Mouse (Mus musculus) limb, embryonic 11.5 days (tissue): ENCODE measurements around the gene Tufm. TPM values are rescaled to one million over a fixed set of nuclear protein-coding genes. Genes with fewer than 3 reads are reported as not detected.

Experiments used
- ATAC-seq: fragments of 200-750 bp; cut with Nextera tagmentation; 2 replicates; pipeline ENCODE4 v1.8.0; 2017; ENCODE audit warnings: low read depth; ENCODE audit not compliant: insufficient number of reproducible peaks, low FRiP score, low TSS enrichment
- DNase-seq: peaks from one replicate; pipeline ENCODE4 v3.0.0-alpha.2; 2015; ENCODE audit warnings: low spot score
- H3K27ac ChIP-seq: fragments of 300-500 bp; sonication (generic); replicated peaks from 2 replicates; pipeline ENCODE4 v1.5.1; 2014; ENCODE audit warnings: low read depth, mild to moderate bottlenecking, low read length
- H3K27me3 ChIP-seq: fragments of 300-500 bp; sonication (generic); 2 replicates; pipeline ENCODE4 v1.6.1; 2014; ENCODE audit warnings: mild to moderate bottlenecking, low read length, mixed read lengths; ENCODE audit not compliant: control insufficient read depth, insufficient read depth
- H3K36me3 ChIP-seq: fragments of 300-500 bp; sonication (generic); 2 replicates; pipeline ENCODE4 v1.6.1; 2014; ENCODE audit warnings: mild to moderate bottlenecking, low read length, moderate library complexity, mixed read lengths; ENCODE audit not compliant: control insufficient read depth, insufficient read depth
- H3K4me1 ChIP-seq: fragments of 300-500 bp; sonication (generic); 2 replicates; pipeline ENCODE4 v1.6.1; 2014; ENCODE audit warnings: low read length, mixed read lengths; ENCODE audit not compliant: control insufficient read depth, insufficient read depth
- H3K4me2 ChIP-seq: fragments of 300-500 bp; sonication (generic); 2 replicates; pipeline ENCODE4 v1.6.1; 2014; ENCODE audit warnings: low read depth, mild to moderate bottlenecking, moderate library complexity; ENCODE audit not compliant: severe bottlenecking
- H3K4me3 ChIP-seq: fragments of 300-500 bp; sonication (generic); 2 replicates; pipeline ENCODE4 v1.5.1; 2014; ENCODE audit warnings: low read depth, low read length
- H3K9ac ChIP-seq: fragments of 300-500 bp; sonication (generic); 2 replicates; pipeline ENCODE4 v1.6.1; 2014; ENCODE audit warnings: mild to moderate bottlenecking, low read length
- H3K9me3 ChIP-seq: fragments of 300-500 bp; sonication (generic); 2 replicates; pipeline ENCODE4 v1.6.1; 2016; ENCODE audit warnings: low read length; ENCODE audit not compliant: control insufficient read depth
- WGBS: fragments of 180-500 bp; shearing (Covaris S2); extraction: QIAGEN DNeasy Blood & Tissue Kit; methylation state at CpG from one replicate; pipeline ENCODE4 v1.1.7; 2014; 5-methylcytosine and 5-hydroxymethylcytosine counted together
- polyA plus RNA-seq: library from polyadenylated mRNA; unstranded; fragments of >200 nt; fragmentation: Nextera tagmentation; extraction: Ambion mirVana; gene quantifications from 2 replicates; pipeline ENCODE4 v1.2.1, GENCODE M21; 2014

The Tufm gene
- polyA plus RNA-seq, 1 experiment from 2014 or later, result 165 TPM

DNA sequence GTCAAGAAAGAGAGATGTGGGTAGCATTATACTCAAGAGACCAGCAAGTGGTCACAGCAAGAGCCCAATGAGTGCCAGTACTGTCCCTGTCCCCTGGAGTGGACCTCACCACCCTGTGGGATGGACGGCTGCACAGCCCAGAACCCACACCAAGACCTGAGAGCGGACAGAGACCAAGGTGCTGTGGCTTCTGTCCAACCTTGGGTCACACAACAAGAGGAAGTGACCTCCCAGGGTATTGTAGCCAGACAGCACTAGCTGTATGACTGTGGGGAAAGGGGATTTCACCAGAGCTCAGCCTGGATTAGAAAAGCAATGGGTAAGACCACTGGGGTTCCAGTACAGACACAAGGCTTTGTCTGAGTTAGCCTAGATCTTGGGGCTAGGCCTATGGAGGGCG lies 34.9 kb upstream of the Tufm start:
- no peaks in the 10 kb centered on the region for H3K9me3 ChIP-seq
- WGBS, result 85% methylated on average over 3 of the region's 3 CpGs
- no peak for ATAC-seq
- no peak overlapping the region for H3K27ac ChIP-seq
- H3K27me3 ChIP-seq, result no peaks in the 10 kb centered on the region
- H3K4me2 ChIP-seq, result no peak overlapping the region
- H3K4me1 ChIP-seq, result no peaks in the 10 kb centered on the region
- DNase-seq, result no peak
- no peak overlapping the region for H3K4me3 ChIP-seq
- no peaks in the 10 kb centered on the region for H3K36me3 ChIP-seq
- no peak overlapping the region for H3K9ac ChIP-seq

DNA sequence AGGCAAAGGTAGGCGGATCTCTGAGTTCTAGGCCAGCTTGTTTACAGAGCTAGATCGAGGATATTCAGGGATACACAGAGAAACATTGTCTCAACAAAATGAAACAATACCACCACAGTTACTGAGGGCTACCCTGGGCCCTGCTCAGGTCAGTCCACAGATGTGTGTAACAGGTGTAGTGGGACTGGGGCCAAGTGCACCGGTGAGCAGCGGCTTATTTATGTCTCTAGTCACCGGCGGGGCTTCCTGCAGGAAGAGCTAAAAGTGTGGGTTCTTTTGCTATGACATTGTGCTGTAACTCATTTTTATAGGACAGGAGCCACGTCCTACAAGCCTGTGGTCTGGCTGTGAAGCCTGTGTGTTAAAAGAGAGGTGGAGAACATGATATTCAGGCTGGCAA lies 33.3 kb upstream of the Tufm start:
- no peak for ATAC-seq
- WGBS, result 52% methylated on average over 7 of the region's 7 CpGs
- H3K36me3 ChIP-seq, result no peaks in the 10 kb centered on the region

DNA sequence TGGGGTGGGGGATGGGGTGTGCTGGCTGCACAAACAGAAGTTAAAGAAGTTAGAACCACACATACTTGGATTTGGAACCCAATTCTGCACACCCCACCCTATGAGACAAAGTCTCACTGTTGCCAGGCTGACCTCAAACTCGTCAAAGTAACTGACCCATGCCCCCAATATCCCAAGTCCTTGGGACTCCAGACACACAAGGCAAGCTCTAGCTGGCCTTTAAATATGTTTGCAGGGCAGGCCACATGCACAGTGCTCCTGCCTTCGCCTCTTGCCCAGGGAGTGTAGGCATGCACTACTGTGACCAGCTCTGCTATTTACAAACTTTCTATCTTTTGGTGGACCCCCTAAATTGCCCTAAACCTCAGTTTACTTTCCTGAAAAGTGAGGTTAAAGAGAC lies 31.9 kb upstream of the Tufm start:
- Histone ChIP-seq H3K4me1 (no peaks in the 10 kb centered on the region), H3K27ac (no peak overlapping the region), H3K36me3 (no peaks in the 10 kb centered on the region), H3K4me2 (no peak overlapping the region), H3K9ac (no peak overlapping the region), H3K9me3 (no peaks in the 10 kb centered on the region), H3K4me3 (no peak overlapping the region), H3K27me3 (no peaks in the 10 kb centered on the region)
- 82% methylated on average over 2 of the region's 2 CpGs for WGBS
- DNase-seq (no peak), ATAC-seq (no peak)

More for the DNA sequence above, 33.3 kb upstream of the Tufm start:
- no peak overlapping the region for H3K4me2 ChIP-seq
- no peak overlapping the region for H3K4me3 ChIP-seq
- H3K27me3 ChIP-seq, result no peaks in the 10 kb centered on the region
- H3K9ac ChIP-seq, result no peak overlapping the region
- no peak overlapping the region for H3K27ac ChIP-seq
- H3K9me3 ChIP-seq, result no peaks in the 10 kb centered on the region
- no peak for DNase-seq
- no peaks in the 10 kb centered on the region for H3K4me1 ChIP-seq

DNA sequence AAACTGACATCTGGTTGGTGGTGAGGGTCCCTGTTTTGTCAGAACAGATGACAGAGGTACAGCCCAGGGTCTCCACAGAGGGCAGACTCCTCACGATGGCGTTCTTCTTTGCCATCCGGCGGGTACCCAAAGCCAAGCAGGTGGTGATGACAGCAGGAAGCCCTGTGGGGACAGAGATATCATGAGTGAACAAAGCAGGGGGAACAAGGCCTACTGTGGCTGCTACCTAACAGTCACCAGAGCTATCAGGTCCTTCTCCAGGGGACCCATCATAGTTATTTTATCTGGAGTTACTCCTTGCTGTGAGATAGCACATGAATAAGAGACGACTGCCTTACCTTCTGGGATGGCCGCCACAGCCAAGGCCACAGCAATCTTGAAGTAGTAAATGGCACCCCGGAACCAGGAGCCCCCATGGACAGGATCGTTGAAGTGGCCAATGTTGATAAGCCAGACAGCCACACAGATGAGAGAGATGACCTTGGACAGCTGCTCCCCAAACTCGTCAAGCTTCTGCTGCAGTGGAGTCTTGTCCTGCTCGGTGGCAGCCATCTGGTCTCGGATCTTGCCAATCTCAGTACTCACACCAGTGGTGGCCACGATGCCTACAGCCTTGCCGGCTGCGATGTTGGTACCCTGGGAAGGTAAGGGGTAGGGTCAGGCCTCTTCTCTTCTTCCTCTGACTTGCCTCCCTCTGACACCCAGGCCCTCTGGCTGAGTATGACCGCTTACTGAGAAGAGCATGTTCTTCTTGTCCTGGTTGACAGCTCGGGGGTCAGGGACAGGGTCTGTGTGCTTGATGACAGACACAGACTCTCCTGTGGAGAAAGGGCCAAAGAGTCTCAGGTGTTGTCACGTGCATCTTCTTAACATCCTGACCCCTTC lies 30.5 kb upstream of the Tufm start:
- Histone ChIP-seq H3K36me3 (no peaks in the 10 kb centered on the region), H3K9ac (no peak overlapping the region), H3K27ac (no peak overlapping the region), H3K4me1 (0 out of 2 replicates have a peak, but pooled peaks cover 8% of the 10 kb centered on the region), H3K4me2 (no peak overlapping the region), H3K27me3 (no peaks in the 10 kb centered on the region), H3K9me3 (no peaks in the 10 kb centered on the region), H3K4me3 (no peak overlapping the region)
- DNase-seq (no peak), ATAC-seq (no peak)
- 87% methylated on average over 17 of the region's 17 CpGs for WGBS

DNA sequence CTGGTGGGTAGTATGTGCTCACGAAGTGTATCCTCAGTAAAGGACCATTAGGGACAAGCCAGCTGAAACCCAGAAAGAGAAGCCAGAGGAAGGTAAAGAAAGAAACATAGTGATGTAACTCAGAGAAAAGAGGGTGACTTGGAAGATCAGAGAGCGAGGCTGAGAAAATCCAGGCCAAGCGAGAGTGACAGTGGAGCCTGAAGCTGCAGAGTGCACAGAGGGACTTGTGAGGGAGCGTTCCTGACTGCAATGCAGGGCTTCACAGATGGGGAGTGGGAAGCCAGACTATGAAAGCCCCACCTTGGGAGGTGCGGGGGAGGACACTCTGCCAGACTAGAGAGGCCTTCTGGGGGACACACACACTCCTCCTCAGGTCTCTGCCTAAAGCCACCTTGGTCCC lies 28.9 kb upstream of the Tufm start:
- ATAC-seq, result no peak
- Histone ChIP-seq H3K9me3 (no peaks in the 10 kb centered on the region), H3K36me3 (no peaks in the 10 kb centered on the region), H3K27ac (no peak overlapping the region), H3K4me1 (peaks cover 11% of the 10 kb centered on the region), H3K9ac (no peak overlapping the region), H3K27me3 (no peaks in the 10 kb centered on the region), H3K4me3 (no peak overlapping the region), H3K4me2 (no peak overlapping the region)
- WGBS, result 73% methylated on average over 5 of the region's 5 CpGs
- DNase-seq, result no peak

DNA sequence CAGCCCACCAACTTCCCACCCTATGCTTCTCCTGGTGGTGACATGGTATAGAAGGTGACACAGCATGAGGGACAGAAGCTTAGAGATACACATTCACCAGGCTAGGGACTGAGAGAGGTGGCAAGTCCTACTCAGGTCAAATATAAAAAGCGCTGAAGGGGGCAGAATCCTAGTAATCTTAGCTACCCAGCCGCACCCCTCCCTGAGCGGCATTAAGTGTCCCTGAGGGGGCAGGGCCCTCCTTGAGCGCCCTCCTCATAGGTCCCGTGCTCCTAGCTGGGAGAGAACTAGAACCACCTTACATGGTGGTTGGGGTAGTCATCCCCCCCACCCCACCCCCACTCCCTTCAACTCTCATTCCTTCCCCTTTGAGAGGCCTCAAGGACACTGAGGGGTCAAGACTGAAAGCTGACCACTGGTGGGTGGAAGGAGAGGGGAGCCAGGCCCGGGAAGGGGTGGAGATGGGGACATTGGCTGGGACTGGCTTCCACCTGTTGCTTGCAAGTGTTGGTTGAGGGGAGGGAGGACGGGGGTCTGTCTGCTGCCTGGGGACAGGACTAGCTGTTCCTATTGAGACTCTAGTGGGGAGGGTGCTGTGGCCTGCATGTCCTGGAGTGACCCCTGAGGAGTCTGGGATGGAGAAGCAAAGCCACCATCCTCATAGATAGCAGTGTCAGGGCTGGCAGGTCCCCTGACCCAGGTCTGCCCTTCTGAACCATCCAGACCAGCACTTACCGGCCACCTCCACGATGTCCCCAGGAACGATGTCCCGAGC lies 28.1 kb upstream of the Tufm start:
- ATAC-seq (no peak), DNase-seq (no peak)
- no peak overlapping the region for H3K27ac ChIP-seq
- no peak overlapping the region for H3K9ac ChIP-seq
- 87% methylated on average over 11 of the region's 11 CpGs for WGBS
- H3K36me3 ChIP-seq, result no peaks in the 10 kb centered on the region
- no peak overlapping the region for H3K4me3 ChIP-seq
- H3K4me1 ChIP-seq, result peaks cover 11% of the 10 kb centered on the region
- no peak overlapping the region for H3K4me2 ChIP-seq
- no peaks in the 10 kb centered on the region for H3K27me3 ChIP-seq
- no peaks in the 10 kb centered on the region for H3K9me3 ChIP-seq

DNA sequence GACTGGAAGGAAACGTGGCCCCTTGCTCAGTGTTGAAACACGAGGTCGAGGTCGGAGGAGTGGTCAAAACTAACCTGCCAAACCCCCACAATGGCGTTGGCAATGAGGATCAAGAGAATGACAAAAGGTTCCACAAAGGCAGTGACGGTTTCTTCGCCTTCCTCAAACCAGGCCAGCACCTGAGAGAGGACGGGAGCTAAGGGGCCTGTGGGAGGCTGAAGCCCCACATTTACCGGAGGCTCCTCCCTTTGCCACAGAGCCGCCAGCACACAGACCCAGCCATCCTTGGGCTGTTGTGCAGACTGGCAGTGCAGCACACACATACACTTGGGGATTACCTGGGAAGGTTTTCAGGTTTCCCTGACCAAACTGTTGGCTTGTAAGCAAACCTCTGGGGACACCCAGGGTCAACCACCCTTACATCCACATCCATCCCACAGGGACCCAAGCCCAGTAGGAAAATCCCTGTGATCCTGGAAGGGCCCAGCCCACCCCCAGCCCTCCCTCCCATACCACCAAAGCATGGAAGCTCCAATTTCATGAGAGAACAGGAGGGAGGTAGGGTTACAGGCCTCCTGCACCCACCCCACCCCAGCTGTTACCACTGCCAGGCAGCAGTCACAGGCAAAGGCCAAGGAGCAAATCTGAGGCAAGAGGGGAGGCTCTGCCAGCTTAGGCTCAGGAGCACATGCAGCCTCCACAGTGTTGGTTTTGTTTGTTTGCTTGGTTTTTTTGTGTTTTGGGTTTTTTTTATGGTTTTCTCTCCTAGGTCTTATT lies 26.4 kb upstream of the Tufm start:
- Histone ChIP-seq H3K36me3 (no peaks in the 10 kb centered on the region), H3K27me3 (no peaks in the 10 kb centered on the region), H3K9me3 (no peaks in the 10 kb centered on the region), H3K4me1 (peaks cover 11% of the 10 kb centered on the region), H3K9ac (peak overlapping the region; percentile 12; the same call in 1 of the 2 replicates), H3K4me3 (no peak overlapping the region), H3K27ac (0 out of 2 replicates have a peak overlapping the region, but pooled peaks have one; percentile 16), H3K4me2 (no peak overlapping the region)
- 42% methylated on average over 10 of the region's 10 CpGs for WGBS
- DNase-seq (peak; percentile 40), ATAC-seq (peak; percentile 28; the same call in 1 of the 2 replicates)

DNA sequence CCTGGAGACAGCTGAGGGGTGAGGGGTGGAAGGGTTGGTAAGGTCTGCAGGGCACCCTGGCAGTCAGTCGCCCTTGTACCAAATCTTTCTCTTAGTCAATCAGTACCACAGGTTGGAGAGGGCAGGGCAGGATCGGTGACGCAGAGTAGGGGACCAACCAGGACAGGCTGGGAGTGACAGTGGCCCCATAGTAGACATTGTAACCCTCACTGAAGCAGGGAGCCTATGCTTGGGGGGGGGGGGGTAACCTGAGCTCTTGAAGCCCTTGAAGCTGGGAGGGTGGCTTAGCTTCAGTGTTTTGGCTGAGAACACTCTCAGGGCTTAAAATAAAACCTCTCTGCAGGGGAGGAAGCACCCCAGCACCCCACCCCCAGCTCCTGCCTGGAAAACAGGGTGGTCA lies 25.5 kb upstream of the Tufm start:
- 57% methylated on average over 3 of the region's 3 CpGs for WGBS
- Histone ChIP-seq H3K27ac (0 out of 2 replicates have a peak overlapping the region, but pooled peaks have one; percentile 14), H3K9me3 (no peaks in the 10 kb centered on the region), H3K4me1 (peaks cover 11% of the 10 kb centered on the region), H3K36me3 (no peaks in the 10 kb centered on the region), H3K4me3 (no peak overlapping the region), H3K9ac (0 out of 2 replicates have a peak overlapping the region, but pooled peaks have one; percentile 7), H3K27me3 (no peaks in the 10 kb centered on the region), H3K4me2 (peak overlapping the region; percentile 1; the same call in 1 of the 2 replicates)
- DNase-seq, result no peak
- no peak for ATAC-seq
